Mouse (Mus musculus): ENCODE measurements around the gene Ano9. TPM values are rescaled to one million over a fixed set of nuclear protein-coding genes. Genes with fewer than 3 reads are reported as not detected.

The Ano9 gene
- polyA plus RNA-seq (2012; fragmentation: generic; extraction: Trizol), result not detected

DNA sequence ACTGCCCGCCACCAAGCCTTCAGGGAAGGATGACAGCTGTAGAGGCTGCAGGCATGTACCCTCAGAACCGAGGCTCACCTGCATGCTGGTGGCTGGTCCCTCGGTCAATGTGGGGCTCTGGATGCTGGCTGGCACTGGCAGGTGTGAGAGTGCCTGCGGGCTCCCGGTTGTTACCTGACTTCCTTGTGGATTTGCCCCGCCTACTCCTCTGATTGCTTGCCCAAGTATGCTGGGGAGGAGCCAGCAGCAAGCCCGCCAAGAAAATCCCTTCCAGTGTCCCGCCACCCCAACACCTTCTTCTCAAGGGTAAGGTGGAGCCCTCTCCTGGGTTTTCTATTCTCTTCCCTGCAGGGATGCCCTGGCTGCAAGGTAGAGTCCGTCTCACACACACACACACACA lies at the start of gene Ano9:
Gene Ano9, minus strand, starts transcription at position 171 of the 400 bp plus-strand sequence.

GRCm38 (mm10) chr7:141122245-141122644 lies 4.6 kb upstream of the Ano9 start, which contains the start of gene Ptdss2:
TSS of gene Ptdss2 (plus strand) at chr7:141122382.

GRCm38 (mm10) chr7:141099911-141100691 lies 17.5 kb downstream of the Ano9 start, which contains the start of gene Sigirr:
TSS of gene Sigirr (minus strand) at chr7:141100572.

DNA sequence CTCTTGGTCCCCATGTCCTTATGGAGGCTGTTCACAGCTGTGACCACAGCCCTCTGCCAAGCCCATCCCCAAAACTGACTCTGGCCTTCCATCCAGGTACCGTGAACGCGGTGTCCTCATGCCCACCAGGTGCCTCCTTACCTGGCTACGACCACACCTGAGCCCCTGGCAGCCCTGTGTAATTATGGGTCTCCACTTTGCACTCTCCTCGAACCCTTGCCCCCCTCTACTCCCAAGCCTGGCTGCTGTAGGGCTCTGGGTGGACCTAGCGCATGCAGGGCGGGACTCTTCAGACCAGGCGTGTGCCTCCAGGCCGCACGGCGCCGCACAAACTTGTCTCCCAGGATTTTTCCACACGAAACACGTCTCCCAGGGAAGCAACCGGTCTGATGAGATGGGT lies 39.8 kb downstream of the Ano9 start, which contains the start of gene Pkp3:
Gene Pkp3, plus strand, starts transcription at position 378 of the 400 bp plus-strand sequence.

DNA sequence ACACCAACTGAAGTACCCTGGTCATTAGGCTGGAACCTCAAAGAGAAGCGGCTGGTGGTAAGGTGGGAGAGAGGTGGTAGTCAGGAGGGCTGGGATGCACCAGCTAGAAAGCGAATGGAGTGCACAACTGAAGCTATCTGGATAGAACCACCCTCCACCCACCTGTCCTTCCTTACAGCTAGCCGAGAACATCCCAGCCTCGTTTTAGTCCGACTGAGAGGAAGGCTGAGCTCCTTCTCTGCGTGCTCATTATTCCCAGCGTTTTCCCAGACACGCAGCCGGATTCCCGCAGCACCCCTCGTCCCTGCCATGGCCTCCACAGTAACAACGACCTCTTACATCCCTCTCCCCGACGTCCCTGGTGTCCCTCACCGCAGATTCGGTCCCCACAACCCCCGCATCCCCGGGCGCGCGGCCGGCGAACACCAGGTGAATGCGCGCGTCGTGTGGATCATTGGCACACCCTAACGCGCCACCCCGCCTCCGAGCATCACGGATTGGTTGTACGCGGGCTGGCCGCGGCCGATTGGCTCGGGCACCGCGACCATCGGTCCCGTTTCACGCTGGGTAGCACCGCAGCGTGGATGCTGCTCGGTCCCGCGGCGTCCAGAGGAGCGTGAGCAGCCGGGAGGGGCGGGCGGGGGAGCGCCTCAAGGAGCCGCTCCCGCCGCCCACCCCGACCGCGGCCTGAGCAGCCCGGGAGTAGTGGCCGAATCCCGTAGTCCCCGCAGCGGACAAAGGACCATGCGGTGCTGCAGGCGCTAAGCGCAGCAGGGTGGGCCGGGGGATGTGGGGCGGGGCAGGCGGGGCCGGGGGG lies 57.0 kb downstream of the Ano9 start, which contains the start of gene B4galnt4:
Gene B4galnt4, plus strand, starts transcription at position 679 of the 817 bp plus-strand sequence.

Other genes with a start within 250 kb of the Ano9 start
- 100 to 1,000 TPM in 1 of 2 experiments, 10 to 100 TPM in 1; 91.3 to 207 TPM for gene Psmd13, start 235.8 kb downstream of the Ano9 start, polyA plus RNA-seq (2012; fragmentation: generic; extraction: Trizol)
- gene Sirt3, start 235.5 kb downstream of the Ano9 start, polyA plus RNA-seq (2012; fragmentation: generic; extraction: Trizol), result 10 to 100 TPM in 1 of 2 experiments, 1 to 10 TPM in 1; 7.5 to 19.5 TPM
- gene Cox8b, start 217.4 kb downstream of the Ano9 start, polyA plus RNA-seq (2012; fragmentation: generic; extraction: Trizol), result not detected
- under 1 TPM in 1 of 2 experiments, not detected in 1; 0.02 TPM for gene Nlrp6, start 196.9 kb downstream of the Ano9 start, polyA plus RNA-seq (2012; fragmentation: generic; extraction: Trizol)
- 10 to 100 TPM; 13.7 to 29.8 TPM for gene Pgghg, start 176.4 kb downstream of the Ano9 start, polyA plus RNA-seq (2012; fragmentation: generic; extraction: Trizol)
- 1 to 10 TPM in 1 of 2 experiments, under 1 TPM in 1; 0.25 to 2.7 TPM for gene Ifitm5, start 167.5 kb downstream of the Ano9 start, polyA plus RNA-seq (2012; fragmentation: generic; extraction: Trizol)
- under 1 TPM; 0.14 to 0.58 TPM for gene Gm45717, start 161.9 kb downstream of the Ano9 start, polyA plus RNA-seq (2012; fragmentation: generic; extraction: Trizol)
- gene Ifitm2, start 161.8 kb downstream of the Ano9 start, polyA plus RNA-seq (2012; fragmentation: generic; extraction: Trizol), result 1,000 to 10,000 TPM; 1,155 to 1,564 TPM
- gene Ifitm1, start 150.6 kb downstream of the Ano9 start, polyA plus RNA-seq (2012; fragmentation: generic; extraction: Trizol), result 10 to 100 TPM; 12.2 to 27.4 TPM
- 1,000 to 10,000 TPM; 1,553 to 1,705 TPM for gene Ifitm3, start 107.0 kb downstream of the Ano9 start, polyA plus RNA-seq (2012; fragmentation: generic; extraction: Trizol)
- gene Ifitm6, start 99.9 kb downstream of the Ano9 start, polyA plus RNA-seq (2012; fragmentation: generic; extraction: Trizol), result 1 to 10 TPM; 2.5 to 4.3 TPM
- not detected for gene Gm17387, start 88.7 kb downstream of the Ano9 start, polyA plus RNA-seq (2012; fragmentation: generic; extraction: Trizol)
- gene B4galnt4, start 56.7 kb downstream of the Ano9 start, polyA plus RNA-seq (2012; fragmentation: generic; extraction: Trizol), result 1 to 10 TPM; 3.9 to 4.3 TPM
- 1 to 10 TPM; 1.8 to 6.9 TPM for gene Pkp3, start 39.6 kb downstream of the Ano9 start, polyA plus RNA-seq (2012; fragmentation: generic; extraction: Trizol)
- 1 to 10 TPM; 3.7 to 6.1 TPM for gene Sigirr, start 17.2 kb downstream of the Ano9 start, polyA plus RNA-seq (2012; fragmentation: generic; extraction: Trizol)
- 10 to 100 TPM; 18.4 to 33.3 TPM for gene Ptdss2, start 4.6 kb upstream of the Ano9 start, polyA plus RNA-seq (2012; fragmentation: generic; extraction: Trizol)
- 100 to 1,000 TPM; 241 to 367 TPM for gene Rnh1, start 55.1 kb upstream of the Ano9 start, polyA plus RNA-seq (2012; fragmentation: generic; extraction: Trizol)
- gene Hras, start 76.2 kb upstream of the Ano9 start, polyA plus RNA-seq (2012; fragmentation: generic; extraction: Trizol), result 100 to 1,000 TPM; 103 to 394 TPM
- gene Lrrc56, start 76.4 kb upstream of the Ano9 start, polyA plus RNA-seq (2012; fragmentation: generic; extraction: Trizol), result 1 to 10 TPM; 1.1 to 9.3 TPM
- gene Lmntd2, start 96.3 kb upstream of the Ano9 start, polyA plus RNA-seq (2012; fragmentation: generic; extraction: Trizol), result under 1 TPM; 0.01 to 0.06 TPM
- gene Rassf7, start 98.1 kb upstream of the Ano9 start, polyA plus RNA-seq (2012; fragmentation: generic; extraction: Trizol), result 10 to 100 TPM; 18.3 to 22.5 TPM
- 10 to 100 TPM; 37.5 to 55.7 TPM for gene Phrf1, start 111.0 kb upstream of the Ano9 start, polyA plus RNA-seq (2012; fragmentation: generic; extraction: Trizol)
- gene Irf7, start 148.7 kb upstream of the Ano9 start, polyA plus RNA-seq (2012; fragmentation: generic; extraction: Trizol), result 1 to 10 TPM in 1 of 2 experiments, under 1 TPM in 1; 0.70 to 6.4 TPM
- gene Cdhr5, start 159.0 kb upstream of the Ano9 start, polyA plus RNA-seq (2012; fragmentation: generic; extraction: Trizol), result under 1 TPM in 1 of 2 experiments, not detected in 1; 0.04 TPM
- gene Sct, start 161.3 kb upstream of the Ano9 start, polyA plus RNA-seq (2012; fragmentation: generic; extraction: Trizol), result not detected
- under 1 TPM in 1 of 2 experiments, not detected in 1; 0.04 TPM for gene Drd4, start 174.2 kb upstream of the Ano9 start, polyA plus RNA-seq (2012; fragmentation: generic; extraction: Trizol)
- gene Deaf1, start 209.9 kb upstream of the Ano9 start, polyA plus RNA-seq (2012; fragmentation: generic; extraction: Trizol), result 10 to 100 TPM; 21.2 to 45.8 TPM
- gene Tmem80, start 209.9 kb upstream of the Ano9 start, polyA plus RNA-seq (2012; fragmentation: generic; extraction: Trizol), result 10 to 100 TPM; 27.0 to 32.8 TPM
- 1 to 10 TPM in 1 of 2 experiments, under 1 TPM in 1; 0.15 to 1.3 TPM for gene Eps8l2, start 221.1 kb upstream of the Ano9 start, polyA plus RNA-seq (2012; fragmentation: generic; extraction: Trizol)